Mouse (Mus musculus): Measurements from ENCODE around the gene Rbx1.

Gene Rbx1

GRCm38 (mm10) chr15:81507201-81507600 lies 41.1 kb downstream of the Rbx1 start:
- H3K4me1 ChIP-seq (replicated peaks; ENCODE audit: low read depth, low read length), result peaks cover 43% of the 10 kb centered on the region
- no peaks in the 10 kb centered on the region for H3K9me3 ChIP-seq (ENCODE audit: low read length)
- TF ChIP-seq NANOG (IDR thresholded peaks at IDR 0.05; ENCODE audit: borderline replicate concordance, low read length) (no peak), CTCF (conservative IDR thresholded peaks at IDR 0.05; ENCODE audit: low read length) (peak; percentile 85), POU5F1 (IDR thresholded peaks at IDR 0.05; ENCODE audit: borderline replicate concordance, low read length) (no peak)
- H3K27me3 ChIP-seq (ENCODE audit: insufficient read depth, low read length), result no peaks in the 10 kb centered on the region
- H3K36me3 ChIP-seq (ENCODE audit: insufficient read depth, low read length), result no peaks in the 10 kb centered on the region
- no peak overlapping the region for H3K4me3 ChIP-seq (replicated peaks; ENCODE audit: low read length)

DNA sequence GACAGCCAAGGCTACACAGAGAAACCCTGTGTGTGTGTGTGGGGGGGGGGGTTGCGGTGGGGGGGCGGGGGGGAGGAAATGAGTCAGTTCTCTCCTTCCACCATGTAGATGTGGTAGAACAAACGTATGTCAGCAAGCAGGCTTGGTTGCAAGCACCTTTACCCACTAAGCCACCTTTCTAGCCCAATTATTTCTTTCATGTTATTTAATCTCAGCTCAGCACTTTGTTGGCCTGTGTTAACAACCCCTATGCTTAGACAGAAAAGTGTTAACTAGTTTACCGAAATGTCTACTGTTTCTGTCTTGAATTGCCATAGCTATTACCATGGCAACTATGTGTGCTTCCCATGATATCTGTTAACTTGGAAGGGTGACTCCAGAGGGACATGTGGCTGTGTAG lies 44.5 kb downstream of the Rbx1 start:
- Histone ChIP-seq H3K4me1 (replicated peaks; ENCODE audit: low read depth, low read length) (peaks cover 75% of the 10 kb centered on the region), H3K36me3 (ENCODE audit: insufficient read depth, low read length) (no peaks in the 10 kb centered on the region), H3K4me3 (replicated peaks; ENCODE audit: low read length) (no peak overlapping the region), H3K27me3 (ENCODE audit: insufficient read depth, low read length) (no peaks in the 10 kb centered on the region), H3K9me3 (ENCODE audit: low read length) (no peaks in the 10 kb centered on the region)
- no peak for TF ChIP-seq NANOG (IDR thresholded peaks at IDR 0.05; ENCODE audit: borderline replicate concordance, low read length)
- no peak for TF ChIP-seq POU5F1 (IDR thresholded peaks at IDR 0.05; ENCODE audit: borderline replicate concordance, low read length)
- no peak for TF ChIP-seq CTCF (conservative IDR thresholded peaks at IDR 0.05; ENCODE audit: low read length)

GRCm38 (mm10) chr15:81511601-81512261 lies 45.6 kb downstream of the Rbx1 start:
- Histone ChIP-seq H3K4me1 (replicated peaks; ENCODE audit: low read depth, low read length) (peaks cover 74% of the 10 kb centered on the region), H3K9me3 (ENCODE audit: low read length) (no peaks in the 10 kb centered on the region), H3K4me3 (replicated peaks; ENCODE audit: low read length) (peak overlapping the region; percentile 77), H3K36me3 (ENCODE audit: insufficient read depth, low read length) (no peaks in the 10 kb centered on the region), H3K27me3 (ENCODE audit: insufficient read depth, low read length) (no peaks in the 10 kb centered on the region)
- TF ChIP-seq NANOG (IDR thresholded peaks at IDR 0.05; ENCODE audit: borderline replicate concordance, low read length), result no peak
- no peak for TF ChIP-seq CTCF (conservative IDR thresholded peaks at IDR 0.05; ENCODE audit: low read length)
- TF ChIP-seq POU5F1 (IDR thresholded peaks at IDR 0.05; ENCODE audit: borderline replicate concordance, low read length), result no peak

DNA sequence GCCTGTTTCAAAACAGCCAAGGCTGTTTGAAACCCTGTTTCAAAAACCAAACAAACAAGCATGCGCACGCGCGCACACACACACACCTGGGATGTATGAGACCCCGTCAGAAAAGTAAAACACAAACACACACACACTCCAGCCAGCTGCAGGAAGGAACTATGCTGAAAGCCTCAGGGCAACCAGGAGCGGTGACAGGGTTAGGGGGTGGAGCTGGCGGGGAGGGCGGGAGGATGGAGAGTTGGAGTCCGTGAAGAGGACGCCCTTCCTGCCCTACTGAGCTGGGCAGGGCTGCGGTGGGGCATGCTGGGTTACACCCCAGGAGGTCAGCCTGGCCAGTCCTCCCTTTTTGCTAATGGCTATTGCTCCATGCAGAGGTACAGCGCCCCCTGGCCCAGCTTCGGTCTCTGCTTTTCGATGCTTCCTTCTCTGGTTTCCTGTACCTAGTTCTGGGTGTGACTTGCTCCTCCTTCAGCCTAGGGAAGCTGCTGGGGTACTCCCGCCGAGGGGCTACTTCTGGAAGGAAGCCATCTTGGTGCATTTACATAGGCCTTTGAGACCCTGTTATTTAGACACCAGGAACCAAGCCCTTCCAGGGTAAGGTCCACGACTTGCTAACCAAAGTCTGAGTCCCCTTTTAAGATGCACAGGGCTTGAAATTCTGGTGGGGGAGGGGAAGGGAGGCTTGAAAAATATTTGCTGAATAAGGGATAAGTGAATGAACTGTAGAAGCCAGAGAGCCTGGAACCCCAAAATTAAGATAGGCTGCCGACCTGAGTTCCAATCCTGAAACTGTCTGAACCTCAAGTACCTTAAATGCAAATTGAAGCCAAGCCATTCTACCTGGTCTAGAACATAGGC lies 48.2 kb downstream of the Rbx1 start:
- no peaks in the 10 kb centered on the region for H3K36me3 ChIP-seq (ENCODE audit: insufficient read depth, low read length)
- TF ChIP-seq NANOG (IDR thresholded peaks at IDR 0.05; ENCODE audit: borderline replicate concordance, low read length) (no peak), CTCF (conservative IDR thresholded peaks at IDR 0.05; ENCODE audit: low read length) (peak; percentile 70)
- H3K4me3 ChIP-seq (replicated peaks; ENCODE audit: low read length), result peak overlapping the region; percentile 70
- no peaks in the 10 kb centered on the region for H3K9me3 ChIP-seq (ENCODE audit: low read length)
- H3K27me3 ChIP-seq (ENCODE audit: insufficient read depth, low read length), result no peaks in the 10 kb centered on the region
- peaks cover 89% of the 10 kb centered on the region for H3K4me1 ChIP-seq (replicated peaks; ENCODE audit: low read depth, low read length)

DNA sequence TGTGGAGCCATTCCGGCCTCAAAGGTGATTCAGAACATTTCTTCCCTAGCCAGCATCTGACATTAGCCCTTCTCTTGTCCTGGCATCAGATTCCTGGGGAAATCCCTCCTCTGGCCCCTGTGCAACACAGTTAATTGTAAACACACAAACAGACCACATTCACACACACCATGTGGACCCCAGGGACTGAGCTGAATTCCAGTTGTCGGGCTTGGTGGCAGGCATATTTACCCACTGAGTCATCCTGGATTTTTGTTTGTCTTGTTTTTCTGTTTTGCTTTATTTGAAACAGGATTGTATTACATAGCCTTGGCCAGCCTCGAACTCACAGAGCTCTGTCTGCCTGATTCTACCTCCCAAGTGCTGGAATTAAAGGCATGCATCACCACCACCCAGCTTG lies 49.1 kb downstream of the Rbx1 start:
- peaks cover 94% of the 10 kb centered on the region for H3K4me1 ChIP-seq (replicated peaks; ENCODE audit: low read depth, low read length)
- H3K36me3 ChIP-seq (ENCODE audit: insufficient read depth, low read length), result no peaks in the 10 kb centered on the region
- H3K27me3 ChIP-seq (ENCODE audit: insufficient read depth, low read length), result no peaks in the 10 kb centered on the region
- H3K4me3 ChIP-seq (replicated peaks; ENCODE audit: low read length), result peak overlapping the region; percentile 70
- no peak for TF ChIP-seq CTCF (conservative IDR thresholded peaks at IDR 0.05; ENCODE audit: low read length)
- no peak for TF ChIP-seq NANOG (IDR thresholded peaks at IDR 0.05; ENCODE audit: borderline replicate concordance, low read length)
- TF ChIP-seq POU5F1 (IDR thresholded peaks at IDR 0.05; ENCODE audit: borderline replicate concordance, low read length), result no peak
- H3K9me3 ChIP-seq (ENCODE audit: low read length), result no peaks in the 10 kb centered on the region

- TF ChIP-seq POU5F1 (IDR thresholded peaks at IDR 0.05; ENCODE audit: borderline replicate concordance, low read length) (no peak), NANOG (IDR thresholded peaks at IDR 0.05; ENCODE audit: borderline replicate concordance, low read length) (peak; percentile 56; the same call in 1 of the 2 replicates), CTCF (conservative IDR thresholded peaks at IDR 0.05; ENCODE audit: low read length) (no peak)
- no peaks in the 10 kb centered on the region for H3K9me3 ChIP-seq (ENCODE audit: low read length)
- H3K27me3 ChIP-seq (ENCODE audit: insufficient read depth, low read length), result no peaks in the 10 kb centered on the region
- peaks cover 84% of the 10 kb centered on the region for H3K4me1 ChIP-seq (replicated peaks; ENCODE audit: low read depth, low read length)
- no peaks in the 10 kb centered on the region for H3K36me3 ChIP-seq (ENCODE audit: insufficient read depth, low read length)
- peak overlapping the region; percentile 53 for H3K4me3 ChIP-seq (replicated peaks; ENCODE audit: low read length)
Observed at GRCm38 (mm10) chr15:81518031-81518430, 51.9 kb downstream of the Rbx1 start.

DNA sequence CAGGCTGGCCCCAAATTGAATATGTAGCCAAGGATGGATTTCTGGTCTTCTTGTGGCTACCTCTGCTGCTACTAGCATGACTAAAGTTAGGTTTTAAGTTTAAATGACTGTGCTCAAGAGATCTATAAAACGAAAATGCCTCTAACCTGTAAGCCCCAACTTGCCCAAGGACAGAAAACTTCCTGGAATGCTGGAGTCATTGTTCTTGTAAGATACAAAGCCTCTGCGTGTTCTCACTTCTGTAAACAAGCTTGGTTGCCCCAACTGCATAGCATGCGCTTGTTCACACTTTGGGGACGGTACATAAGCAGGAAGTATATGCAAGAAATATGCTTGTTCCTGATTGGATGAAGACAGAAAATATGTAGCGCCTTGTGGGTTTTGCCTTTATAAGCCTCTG lies 52.7 kb downstream of the Rbx1 start:
- H3K36me3 ChIP-seq (ENCODE audit: insufficient read depth, low read length), result no peaks in the 10 kb centered on the region
- H3K9me3 ChIP-seq (ENCODE audit: low read length), result no peaks in the 10 kb centered on the region
- H3K4me3 ChIP-seq (replicated peaks; ENCODE audit: low read length), result 0 out of 2 replicates have a peak overlapping the region, but pooled peaks have one; percentile 53
- TF ChIP-seq NANOG (IDR thresholded peaks at IDR 0.05; ENCODE audit: borderline replicate concordance, low read length) (no peak), POU5F1 (IDR thresholded peaks at IDR 0.05; ENCODE audit: borderline replicate concordance, low read length) (no peak), CTCF (conservative IDR thresholded peaks at IDR 0.05; ENCODE audit: low read length) (no peak)
- no peaks in the 10 kb centered on the region for H3K27me3 ChIP-seq (ENCODE audit: insufficient read depth, low read length)
- H3K4me1 ChIP-seq (replicated peaks; ENCODE audit: low read depth, low read length), result peaks cover 77% of the 10 kb centered on the region

DNA sequence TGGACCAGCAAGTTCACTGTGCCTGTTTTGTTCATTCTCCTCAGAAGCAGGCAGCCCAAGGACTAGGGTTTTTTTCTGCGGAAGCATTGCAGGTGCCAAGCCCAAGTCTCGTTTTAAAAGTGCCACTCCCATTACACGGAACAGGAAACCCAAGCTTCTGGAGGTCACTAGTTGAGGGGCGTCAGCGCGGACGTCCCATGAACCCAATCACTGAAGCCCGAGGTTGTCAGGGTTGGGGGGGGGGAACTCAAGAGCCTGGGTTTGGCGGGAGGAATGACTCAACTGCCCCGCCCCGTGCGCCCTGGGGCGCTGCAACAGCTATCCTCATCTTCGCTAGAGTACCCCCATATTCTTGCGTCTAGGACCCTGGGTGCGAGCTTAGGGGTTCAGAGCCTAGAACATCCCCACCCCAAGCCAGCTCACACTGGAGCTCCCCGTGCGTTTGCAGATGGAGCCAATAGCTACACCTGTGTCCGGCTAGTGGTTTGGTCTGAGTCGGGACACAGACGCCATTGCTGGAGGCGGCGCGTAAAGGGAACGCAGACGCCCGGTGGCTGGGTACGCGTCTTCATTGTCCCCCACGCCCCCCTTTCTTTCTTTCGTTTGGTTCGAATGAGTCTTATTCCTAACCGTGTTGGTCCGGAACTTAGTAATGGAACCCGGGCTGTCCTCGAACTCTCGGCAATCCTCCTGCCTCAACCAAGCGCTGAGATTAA lies 56.1 kb downstream of the Rbx1 start:
- Histone ChIP-seq H3K9me3 (ENCODE audit: low read length) (no peaks in the 10 kb centered on the region), H3K4me3 (replicated peaks; ENCODE audit: low read length) (peak overlapping the region; percentile 83), H3K36me3 (ENCODE audit: insufficient read depth, low read length) (no peaks in the 10 kb centered on the region), H3K4me1 (replicated peaks; ENCODE audit: low read depth, low read length) (peaks cover 65% of the 10 kb centered on the region), H3K27me3 (ENCODE audit: insufficient read depth, low read length) (no peaks in the 10 kb centered on the region)
- 0 out of 2 replicates have a peak, but pooled peaks have one; percentile 7 for TF ChIP-seq NANOG (IDR thresholded peaks at IDR 0.05; ENCODE audit: borderline replicate concordance, low read length)
- no peak for TF ChIP-seq POU5F1 (IDR thresholded peaks at IDR 0.05; ENCODE audit: borderline replicate concordance, low read length)
- TF ChIP-seq CTCF (conservative IDR thresholded peaks at IDR 0.05; ENCODE audit: low read length), result no peak
